Mouse (Mus musculus): ENCODE data around the gene Itpr2. TPM values are rescaled to one million over a fixed set of nuclear protein-coding genes. Genes with fewer than 3 reads are reported as not detected.
A peak's percentile ranks its signal among the peaks of the same experiment; 100 is the strongest.

Itpr2 gene
- polyA plus RNA-seq, 1 experiment: 18.0 TPM

DNA sequence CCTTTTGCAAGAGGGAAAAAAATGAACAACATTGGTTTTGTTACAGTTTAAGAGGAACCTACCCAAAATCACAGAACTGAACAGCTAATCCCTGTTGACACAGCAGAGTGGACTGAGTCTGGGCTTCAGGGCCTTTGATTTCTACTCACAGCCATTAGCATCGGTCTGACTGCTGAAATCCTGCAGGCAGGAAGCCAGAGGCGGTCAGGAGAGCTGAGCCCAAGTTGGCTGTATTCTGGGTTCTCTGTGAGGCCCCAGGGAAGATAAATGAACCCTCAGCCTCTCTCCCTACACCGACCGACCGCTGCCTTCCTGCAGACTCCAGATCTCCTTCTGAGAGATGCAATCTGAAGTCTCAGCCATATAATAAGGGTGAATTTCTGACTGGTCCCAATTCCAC, 231.9 kb downstream of the Itpr2 start:
- no peak for TF ChIP-seq POLR2A (IDR thresholded peaks at IDR 0.05; ENCODE audit: low read depth, low read length)
- no peak for TF ChIP-seq CTCF (IDR thresholded peaks at IDR 0.05; ENCODE audit: extremely low read depth, insufficient read depth, insufficient read length, insufficient replicate concordance)
- DNase-seq (ENCODE audit: low read depth in 1 of 2, low spot score in 2 of 2): no peak
- WGBS: 79% methylated on average over 5 of the region's 5 CpGs
- H3K4me3 ChIP-seq (ENCODE audit: extremely low read depth, insufficient read depth, insufficient read length): no peak overlapping the region
- H3K4me1 ChIP-seq (ENCODE audit: control insufficient read depth, insufficient read depth, insufficient read length): 0 out of 2 replicates have a peak, but pooled peaks cover 5% of the 10 kb centered on the region
- no peaks in the 10 kb centered on the region for H3K27me3 ChIP-seq (ENCODE audit: control insufficient read depth, insufficient read depth, low read length)
- no peaks in the 10 kb centered on the region for H3K36me3 ChIP-seq (ENCODE audit: control insufficient read depth, insufficient read depth, low read length)
- H3K27ac ChIP-seq (ENCODE audit: insufficient read depth, low read length): no peak overlapping the region

DNA sequence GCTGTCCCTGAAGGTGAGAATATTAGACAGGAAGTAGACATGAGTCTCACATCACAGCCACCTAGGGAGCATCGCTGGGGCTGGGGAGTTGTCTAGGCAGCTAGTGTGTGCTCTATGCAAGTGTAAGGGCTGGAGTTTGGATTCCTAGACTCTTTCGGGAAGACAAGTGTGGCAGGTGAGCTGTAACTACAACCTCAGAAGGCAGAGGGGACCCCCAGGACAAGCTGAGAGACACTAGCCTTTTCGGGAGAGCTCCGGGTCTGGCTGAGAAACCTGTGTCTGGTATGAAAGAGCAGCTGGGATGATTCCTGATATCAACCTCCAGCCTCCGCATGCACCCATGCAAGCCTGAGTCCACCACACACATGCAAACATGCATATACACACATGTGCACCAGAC, 232.7 kb downstream of the Itpr2 start:
- no peak overlapping the region for H3K4me3 ChIP-seq (ENCODE audit: extremely low read depth, insufficient read depth, insufficient read length)
- no peaks in the 10 kb centered on the region for H3K27me3 ChIP-seq (ENCODE audit: control insufficient read depth, insufficient read depth, low read length)
- H3K4me1 ChIP-seq (ENCODE audit: control insufficient read depth, insufficient read depth, insufficient read length): 0 out of 2 replicates have a peak, but pooled peaks cover 5% of the 10 kb centered on the region
- WGBS: 88% methylated on average over 5 of the region's 5 CpGs
- TF ChIP-seq POLR2A (IDR thresholded peaks at IDR 0.05; ENCODE audit: low read depth, low read length): no peak
- no peak for TF ChIP-seq CTCF (IDR thresholded peaks at IDR 0.05; ENCODE audit: extremely low read depth, insufficient read depth, insufficient read length, insufficient replicate concordance)
- no peak for DNase-seq (ENCODE audit: low read depth in 1 of 2, low spot score in 2 of 2)
- no peak overlapping the region for H3K27ac ChIP-seq (ENCODE audit: insufficient read depth, low read length)
- H3K36me3 ChIP-seq (ENCODE audit: control insufficient read depth, insufficient read depth, low read length): no peaks in the 10 kb centered on the region

DNA sequence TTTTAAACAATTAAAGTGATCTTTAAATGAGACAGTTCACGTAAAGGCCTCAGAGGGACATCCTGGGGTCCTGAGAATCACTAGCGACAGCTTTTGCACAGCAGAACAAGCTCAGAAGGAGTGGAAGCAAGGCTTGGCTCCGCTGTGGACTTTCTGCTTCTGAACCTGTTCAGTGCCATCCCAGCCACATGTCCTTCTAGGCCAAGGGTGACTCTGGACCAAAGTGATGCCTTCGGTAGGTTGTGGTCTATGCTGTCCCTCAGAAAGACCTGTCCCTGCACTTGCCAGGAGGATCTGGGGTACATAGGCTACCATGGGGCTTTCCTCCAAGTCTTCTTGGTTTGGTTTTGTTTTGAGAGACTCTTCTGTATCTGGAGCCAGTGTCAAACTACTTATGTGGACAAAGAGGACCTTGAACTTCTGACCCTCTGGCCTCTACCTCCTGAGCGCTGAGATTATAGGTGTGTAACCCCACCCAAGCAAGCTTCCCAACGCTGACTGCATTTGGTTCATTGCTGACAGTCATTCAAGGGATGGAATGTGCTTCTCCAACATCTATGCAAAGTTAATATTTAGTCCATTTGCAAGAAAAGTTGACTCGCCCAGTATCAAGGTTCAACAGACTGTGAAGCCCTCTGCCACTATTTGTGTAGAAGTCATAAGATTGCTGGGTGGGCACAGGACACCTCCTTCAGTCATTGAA, 241.2 kb downstream of the Itpr2 start:
- Histone ChIP-seq H3K36me3 (ENCODE audit: control insufficient read depth, insufficient read depth, low read length) (no peaks in the 10 kb centered on the region), H3K4me3 (ENCODE audit: extremely low read depth, insufficient read depth, insufficient read length) (no peak overlapping the region), H3K27ac (ENCODE audit: insufficient read depth, low read length) (no peak overlapping the region), H3K27me3 (ENCODE audit: control insufficient read depth, insufficient read depth, low read length) (no peaks in the 10 kb centered on the region), H3K4me1 (ENCODE audit: control insufficient read depth, insufficient read depth, insufficient read length) (no peaks in the 10 kb centered on the region)
- no peak for DNase-seq (ENCODE audit: low read depth in 1 of 2, low spot score in 2 of 2)
- 88% methylated on average over 7 of the region's 7 CpGs for WGBS
- no peak for TF ChIP-seq CTCF (IDR thresholded peaks at IDR 0.05; ENCODE audit: extremely low read depth, insufficient read depth, insufficient read length, insufficient replicate concordance)
- TF ChIP-seq POLR2A (IDR thresholded peaks at IDR 0.05; ENCODE audit: low read depth, low read length): no peak

GRCm38 (mm10) chr6:146258751-146259150, 243.3 kb downstream of the Itpr2 start:
- no peak overlapping the region for H3K4me3 ChIP-seq (ENCODE audit: extremely low read depth, insufficient read depth, insufficient read length)
- WGBS: 92% methylated on average over 5 of the region's 5 CpGs
- no peak overlapping the region for H3K27ac ChIP-seq (ENCODE audit: insufficient read depth, low read length)
- no peak for TF ChIP-seq CTCF (IDR thresholded peaks at IDR 0.05; ENCODE audit: extremely low read depth, insufficient read depth, insufficient read length, insufficient replicate concordance)
- no peak for TF ChIP-seq POLR2A (IDR thresholded peaks at IDR 0.05; ENCODE audit: low read depth, low read length)
- no peaks in the 10 kb centered on the region for H3K4me1 ChIP-seq (ENCODE audit: control insufficient read depth, insufficient read depth, insufficient read length)
- DNase-seq (ENCODE audit: low read depth in 1 of 2, low spot score in 2 of 2): no peak
- no peaks in the 10 kb centered on the region for H3K27me3 ChIP-seq (ENCODE audit: control insufficient read depth, insufficient read depth, low read length)
- H3K36me3 ChIP-seq (ENCODE audit: control insufficient read depth, insufficient read depth, low read length): no peaks in the 10 kb centered on the region

DNA sequence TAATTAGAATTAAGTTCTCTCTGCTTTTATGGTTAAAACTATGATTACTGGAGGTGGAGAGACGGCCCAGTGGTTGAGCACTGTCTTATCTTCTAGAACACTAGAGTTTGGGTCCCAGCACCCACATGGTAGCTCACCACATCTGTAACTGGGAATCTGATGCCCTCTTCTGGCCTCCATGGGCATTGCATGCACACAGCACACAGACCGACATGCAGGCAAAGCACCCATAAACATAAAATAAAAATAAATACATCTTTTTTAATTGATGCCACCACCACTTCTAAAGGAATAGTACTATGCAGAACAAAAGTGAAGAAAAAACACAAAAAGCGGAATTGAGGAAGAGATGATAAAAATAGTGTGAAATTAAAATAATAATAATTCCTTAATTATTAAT, 243.8 kb downstream of the Itpr2 start:
- Histone ChIP-seq H3K27ac (ENCODE audit: insufficient read depth, low read length) (no peak overlapping the region), H3K4me1 (ENCODE audit: control insufficient read depth, insufficient read depth, insufficient read length) (no peaks in the 10 kb centered on the region), H3K27me3 (ENCODE audit: control insufficient read depth, insufficient read depth, low read length) (no peaks in the 10 kb centered on the region), H3K4me3 (ENCODE audit: extremely low read depth, insufficient read depth, insufficient read length) (no peak overlapping the region), H3K36me3 (ENCODE audit: control insufficient read depth, insufficient read depth, low read length) (no peaks in the 10 kb centered on the region)
- TF ChIP-seq POLR2A (IDR thresholded peaks at IDR 0.05; ENCODE audit: low read depth, low read length) (no peak), CTCF (IDR thresholded peaks at IDR 0.05; ENCODE audit: extremely low read depth, insufficient read depth, insufficient read length, insufficient replicate concordance) (no peak)
- no peak for DNase-seq (ENCODE audit: low read depth in 1 of 2, low spot score in 2 of 2)
- 96% methylated on average over 3 of the region's 3 CpGs for WGBS

GRCm38 (mm10) chr6:146256947-146257670, 244.9 kb downstream of the Itpr2 start:
- no peaks in the 10 kb centered on the region for H3K27me3 ChIP-seq (ENCODE audit: control insufficient read depth, insufficient read depth, low read length)
- 0 out of 2 replicates have a peak, but pooled peaks have one; percentile 9 for TF ChIP-seq CTCF (IDR thresholded peaks at IDR 0.05; ENCODE audit: extremely low read depth, insufficient read depth, insufficient read length, insufficient replicate concordance)
- no peak for TF ChIP-seq POLR2A (IDR thresholded peaks at IDR 0.05; ENCODE audit: low read depth, low read length)
- DNase-seq (ENCODE audit: low read depth in 1 of 2, low spot score in 2 of 2): peak in 1 of 2 experiments; percentile 4
- no peaks in the 10 kb centered on the region for H3K4me1 ChIP-seq (ENCODE audit: control insufficient read depth, insufficient read depth, insufficient read length)
- no peaks in the 10 kb centered on the region for H3K36me3 ChIP-seq (ENCODE audit: control insufficient read depth, insufficient read depth, low read length)
- H3K4me3 ChIP-seq (ENCODE audit: extremely low read depth, insufficient read depth, insufficient read length): no peak overlapping the region
- 92% methylated on average over 7 of the region's 7 CpGs for WGBS
- no peak overlapping the region for H3K27ac ChIP-seq (ENCODE audit: insufficient read depth, low read length)

GRCm38 (mm10) chr6:146256401-146256800, 245.6 kb downstream of the Itpr2 start:
- Histone ChIP-seq H3K27ac (ENCODE audit: insufficient read depth, low read length) (no peak overlapping the region), H3K4me1 (ENCODE audit: control insufficient read depth, insufficient read depth, insufficient read length) (no peaks in the 10 kb centered on the region), H3K27me3 (ENCODE audit: control insufficient read depth, insufficient read depth, low read length) (no peaks in the 10 kb centered on the region), H3K4me3 (ENCODE audit: extremely low read depth, insufficient read depth, insufficient read length) (no peak overlapping the region), H3K36me3 (ENCODE audit: control insufficient read depth, insufficient read depth, low read length) (no peaks in the 10 kb centered on the region)
- DNase-seq (ENCODE audit: low read depth in 1 of 2, low spot score in 2 of 2): no peak
- TF ChIP-seq CTCF (IDR thresholded peaks at IDR 0.05; ENCODE audit: extremely low read depth, insufficient read depth, insufficient read length, insufficient replicate concordance) (no peak), POLR2A (IDR thresholded peaks at IDR 0.05; ENCODE audit: low read depth, low read length) (no peak)
- WGBS: 76% methylated on average over 2 of the region's 2 CpGs
